Mouse (Mus musculus) limb, embryonic 13.5 days (tissue): Measurements from ENCODE around the gene Galnt16. TPM values are rescaled to one million over a fixed set of nuclear protein-coding genes. Genes with fewer than 3 reads are reported as not detected.
A peak's percentile ranks its signal among the peaks of the same experiment; 100 is the strongest.

Experiments used
- ATAC-seq: fragments of 200-750 bp; cut with Nextera tagmentation; 2 replicates; pipeline ENCODE4 v1.8.0; 2017; ENCODE audit warnings: low read depth, moderate number of reproducible peaks, moderate TSS enrichment; ENCODE audit not compliant: low FRiP score
- H3K27ac ChIP-seq: fragments of 300-500 bp; sonication (generic); 2 replicates; pipeline ENCODE4 v1.5.1; 2015; ENCODE audit warnings: inconsistent platforms, mild to moderate bottlenecking, moderate library complexity
- H3K27me3 ChIP-seq: fragments of 300-500 bp; sonication (generic); 2 replicates; pipeline ENCODE4 v1.6.1; 2015; ENCODE audit warnings: mild to moderate bottlenecking, inconsistent platforms
- H3K36me3 ChIP-seq: fragments of 300-500 bp; sonication (generic); 2 replicates; pipeline ENCODE4 v1.6.1; 2015; ENCODE audit warnings: inconsistent platforms, mild to moderate bottlenecking, moderate library complexity
- H3K4me1 ChIP-seq: fragments of 300-500 bp; sonication (generic); 2 replicates; pipeline ENCODE4 v1.6.1; 2015; ENCODE audit warnings: inconsistent platforms
- H3K4me2 ChIP-seq: fragments of 300-500 bp; sonication (generic); replicated peaks from 2 replicates; pipeline ENCODE4 v1.6.1; 2015; ENCODE audit warnings: inconsistent platforms, mild to moderate bottlenecking, moderate library complexity
- H3K4me3 ChIP-seq: fragments of 300-500 bp; sonication (generic); 2 replicates; pipeline ENCODE4 v1.5.1; 2015; ENCODE audit warnings: moderate library complexity, mild to moderate bottlenecking, inconsistent platforms
- H3K9ac ChIP-seq: fragments of 300-500 bp; sonication (generic); 2 replicates; pipeline ENCODE4 v1.6.1; 2015; ENCODE audit warnings: mild to moderate bottlenecking, inconsistent platforms
- H3K9me3 ChIP-seq: fragments of 300-500 bp; sonication (generic); 2 replicates; pipeline ENCODE4 v1.6.1; 2016; ENCODE audit warnings: inconsistent platforms
- WGBS: fragments of 180-500 bp; shearing (Covaris S2); methylation state at CpG from one replicate; pipeline ENCODE4 v1.1.7; 2015; 5-methylcytosine and 5-hydroxymethylcytosine counted together
- polyA plus RNA-seq: library from polyadenylated mRNA; unstranded; fragments of >200 nt; fragmentation: Nextera tagmentation; extraction: Ambion mirVana; gene quantifications from 2 replicates; pipeline ENCODE4 v1.2.1, GENCODE M21; 2015

Gene Galnt16
- polyA plus RNA-seq = 16.2 and 17.1 TPM in 2 replicates

DNA sequence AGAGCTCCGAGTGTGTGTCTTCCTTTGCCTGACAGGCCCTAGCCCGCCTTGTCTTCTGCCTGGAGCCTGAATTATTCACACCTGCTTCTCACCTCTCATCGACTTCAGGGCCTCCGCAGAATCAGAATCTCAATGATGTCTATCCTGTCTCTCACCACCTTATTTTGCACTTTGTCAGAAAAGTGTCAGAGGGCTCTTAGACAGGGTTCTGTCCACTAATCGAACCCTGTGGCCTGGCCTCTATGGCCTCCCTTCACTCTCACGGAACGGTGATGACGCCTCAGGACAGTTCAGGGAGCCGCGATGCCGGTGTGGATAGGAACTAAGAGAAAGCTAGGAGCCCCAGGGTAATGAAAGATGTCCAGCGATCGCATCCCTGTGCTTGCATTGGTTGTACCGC is at the start of gene Galnt16:
Gene Galnt16 (plus strand): TSS at position 301 of the 400 bp plus-strand sequence.
- Histone ChIP-seq H3K36me3 (no peaks in the 10 kb centered on the region), H3K27me3 (peaks cover 82% of the 10 kb centered on the region), H3K4me1 (peaks cover 16% of the 10 kb centered on the region), H3K9me3 (no peaks in the 10 kb centered on the region), H3K27ac (no peak within 1 kb of the TSS), H3K4me3 (peak within 1 kb of the TSS; percentile 69), H3K9ac (peak within 1 kb of the TSS; percentile 70), H3K4me2 (peak within 1 kb of the TSS; percentile 96)
- ATAC-seq = no peak
- 3% methylated on average over 14 of the region's 14 CpGs for WGBS

DNA sequence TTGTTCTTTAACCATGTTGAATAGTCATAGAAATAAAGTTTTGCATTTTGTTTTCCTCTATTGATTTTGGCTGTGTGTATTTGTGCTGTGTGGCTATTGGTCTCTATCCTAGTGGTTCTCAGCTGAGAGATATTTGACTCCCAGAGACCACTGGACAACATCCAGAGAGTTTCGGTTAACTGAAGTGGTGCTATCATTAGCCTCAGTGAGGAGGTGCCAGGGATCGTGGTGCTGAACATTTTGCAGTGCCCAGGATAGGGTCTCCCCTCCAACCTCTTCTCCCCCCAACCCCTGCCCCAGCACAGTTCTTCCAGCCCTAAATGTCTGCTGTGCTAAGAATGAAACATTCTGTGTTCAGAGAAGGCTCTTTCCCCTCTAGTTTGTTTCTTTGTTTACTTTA is 47.9 kb upstream of the Galnt16 start:
- H3K4me1 ChIP-seq = no peaks in the 10 kb centered on the region
- no peak overlapping the region for H3K9ac ChIP-seq
- WGBS = 78% methylated on average over 2 of the region's 2 CpGs
- H3K4me3 ChIP-seq = no peak overlapping the region
- H3K27ac ChIP-seq = no peak overlapping the region
- no peak overlapping the region for H3K4me2 ChIP-seq
- no peaks in the 10 kb centered on the region for H3K9me3 ChIP-seq
- H3K36me3 ChIP-seq = no peaks in the 10 kb centered on the region
- ATAC-seq = no peak
- H3K27me3 ChIP-seq = no peaks in the 10 kb centered on the region

GRCm38 (mm10) chr12:80471926-80472325 is 46.2 kb upstream of the Galnt16 start:
- H3K27me3 ChIP-seq = no peaks in the 10 kb centered on the region
- H3K27ac ChIP-seq = no peak overlapping the region
- WGBS = 70% methylated on average over 4 of the region's 4 CpGs
- H3K4me1 ChIP-seq = no peaks in the 10 kb centered on the region
- no peaks in the 10 kb centered on the region for H3K9me3 ChIP-seq
- H3K4me3 ChIP-seq = no peak overlapping the region
- no peak overlapping the region for H3K4me2 ChIP-seq
- no peak for ATAC-seq
- no peak overlapping the region for H3K9ac ChIP-seq
- H3K36me3 ChIP-seq = peaks cover 5% of the 10 kb centered on the region; the same call in 1 of the 2 replicates

DNA sequence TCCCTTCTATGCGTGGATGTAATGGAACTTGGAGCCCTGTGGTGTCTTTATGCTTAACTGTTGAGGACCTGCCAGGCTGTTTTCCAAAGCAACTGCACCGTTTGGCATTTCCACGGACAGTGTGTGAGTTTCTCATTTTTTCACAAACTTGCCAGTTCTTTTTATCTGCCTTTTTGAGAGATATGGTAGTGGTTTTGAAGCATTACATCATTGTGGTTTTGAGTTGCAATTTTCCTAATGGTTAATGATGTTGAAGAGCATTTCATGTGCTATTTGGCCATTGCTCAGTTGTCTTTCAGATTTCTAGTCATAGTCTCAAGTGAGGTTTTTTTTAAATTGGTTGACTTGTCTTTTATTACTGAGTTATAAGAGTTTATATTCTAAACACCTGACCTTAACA is 44.3 kb upstream of the Galnt16 start:
- H3K36me3 ChIP-seq = peaks cover 7% of the 10 kb centered on the region; the same call in 1 of the 2 replicates
- H3K9me3 ChIP-seq = no peaks in the 10 kb centered on the region
- H3K27me3 ChIP-seq = no peaks in the 10 kb centered on the region
- 88% methylated on average over 3 of the region's 3 CpGs for WGBS
- H3K27ac ChIP-seq = no peak overlapping the region
- no peak for ATAC-seq
- no peak overlapping the region for H3K4me2 ChIP-seq
- no peaks in the 10 kb centered on the region for H3K4me1 ChIP-seq
- H3K9ac ChIP-seq = no peak overlapping the region
- H3K4me3 ChIP-seq = no peak overlapping the region

DNA sequence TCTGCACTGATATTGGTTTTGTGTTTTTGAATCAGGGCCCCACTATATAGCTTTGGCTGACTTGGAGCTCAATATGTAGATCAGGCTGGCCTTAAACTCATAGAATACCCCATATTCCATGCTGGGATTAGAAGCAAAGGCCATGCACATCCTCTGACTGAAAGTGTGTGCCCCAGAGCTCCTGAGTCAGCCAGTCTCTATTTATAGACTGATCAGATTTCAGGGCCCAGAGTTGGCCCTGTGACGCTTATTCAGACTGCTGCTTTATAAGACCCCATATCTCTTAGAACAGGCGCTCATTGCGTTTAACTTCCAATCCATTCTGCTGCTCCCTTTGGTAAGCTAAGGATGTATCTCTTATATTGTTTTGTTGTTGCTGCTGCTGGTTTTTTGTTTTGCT is 38.1 kb upstream of the Galnt16 start:
- Histone ChIP-seq H3K4me2 (no peak overlapping the region), H3K27ac (no peak overlapping the region), H3K4me1 (no peaks in the 10 kb centered on the region), H3K27me3 (no peaks in the 10 kb centered on the region), H3K9ac (no peak overlapping the region), H3K36me3 (peaks cover 46% of the 10 kb centered on the region), H3K4me3 (no peak overlapping the region), H3K9me3 (no peaks in the 10 kb centered on the region)
- ATAC-seq = no peak
- 60% methylated on average over 3 of the region's 3 CpGs for WGBS

- no peak overlapping the region for H3K4me3 ChIP-seq
- peaks cover 56% of the 10 kb centered on the region for H3K36me3 ChIP-seq
- 78% methylated on average over 3 of the region's 3 CpGs for WGBS
- ATAC-seq = no peak
- H3K4me1 ChIP-seq = no peaks in the 10 kb centered on the region
- no peaks in the 10 kb centered on the region for H3K27me3 ChIP-seq
- H3K9me3 ChIP-seq = no peaks in the 10 kb centered on the region
- no peak overlapping the region for H3K27ac ChIP-seq
- no peak overlapping the region for H3K9ac ChIP-seq
- H3K4me2 ChIP-seq = no peak overlapping the region
These were observed 34.7 kb upstream of the Galnt16 start for GRCm38 (mm10) chr12:80483397-80483796.

DNA sequence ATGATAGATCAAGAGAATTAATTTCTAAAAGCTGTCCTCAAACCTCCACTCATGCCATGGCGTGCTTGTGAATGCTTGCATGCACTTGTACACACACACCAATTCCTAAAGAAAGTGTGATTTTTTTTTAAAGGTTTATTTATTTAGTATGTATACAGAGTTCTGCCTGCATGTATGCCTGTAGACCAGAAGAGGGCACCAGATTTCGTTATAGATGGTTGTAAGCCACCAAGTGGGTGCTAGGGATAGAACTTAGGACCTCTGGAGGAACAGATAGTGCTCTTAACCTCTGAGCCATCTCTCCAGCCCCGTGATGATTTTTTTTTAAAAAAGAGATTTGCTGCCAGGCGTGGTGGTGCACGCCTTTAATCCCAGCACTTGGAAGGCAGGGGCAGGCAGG is 24.8 kb upstream of the Galnt16 start:
- no peak for ATAC-seq
- Histone ChIP-seq H3K27me3 (no peaks in the 10 kb centered on the region), H3K4me3 (no peak overlapping the region), H3K27ac (no peak overlapping the region), H3K9me3 (no peaks in the 10 kb centered on the region), H3K4me2 (no peak overlapping the region), H3K4me1 (no peaks in the 10 kb centered on the region), H3K36me3 (peaks cover 63% of the 10 kb centered on the region), H3K9ac (no peak overlapping the region)
- 91% methylated on average over 5 of the region's 5 CpGs for WGBS

GRCm38 (mm10) chr12:80495691-80496090 is 22.4 kb upstream of the Galnt16 start:
- Histone ChIP-seq H3K9ac (no peak overlapping the region), H3K27ac (no peak overlapping the region), H3K27me3 (no peaks in the 10 kb centered on the region), H3K9me3 (no peaks in the 10 kb centered on the region), H3K4me1 (no peaks in the 10 kb centered on the region), H3K4me2 (no peak overlapping the region), H3K4me3 (no peak overlapping the region), H3K36me3 (peaks cover 41% of the 10 kb centered on the region)
- ATAC-seq = no peak
- WGBS = 76% methylated on average over 1 of the region's 1 CpGs

GRCm38 (mm10) chr12:80498356-80498755 is 19.7 kb upstream of the Galnt16 start:
- Histone ChIP-seq H3K4me2 (no peak overlapping the region), H3K4me3 (no peak overlapping the region), H3K27me3 (no peaks in the 10 kb centered on the region), H3K4me1 (no peaks in the 10 kb centered on the region), H3K36me3 (peaks cover 17% of the 10 kb centered on the region), H3K9ac (no peak overlapping the region), H3K9me3 (no peaks in the 10 kb centered on the region), H3K27ac (no peak overlapping the region)
- ATAC-seq = no peak
- WGBS = 58% methylated on average over 4 of the region's 4 CpGs

DNA sequence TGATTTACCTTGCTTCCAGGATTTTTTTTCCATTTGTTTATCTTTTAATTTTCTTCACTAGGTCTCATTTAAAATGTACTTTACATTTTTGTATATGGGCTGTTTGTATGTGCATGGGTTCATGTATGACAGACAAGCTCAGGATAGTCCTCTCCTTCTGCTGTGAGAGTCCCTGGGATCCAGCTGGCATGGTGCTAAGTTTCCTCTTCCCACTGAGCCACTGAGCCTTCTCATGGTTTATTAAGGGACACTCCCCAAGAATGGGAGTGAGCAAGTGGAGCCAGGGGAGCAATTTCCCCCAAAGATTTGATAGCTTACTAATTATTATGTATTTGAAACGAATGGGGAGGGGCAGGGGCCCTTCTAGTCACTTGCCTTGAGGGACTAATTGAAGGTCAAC is 17.6 kb upstream of the Galnt16 start:
- Histone ChIP-seq H3K27me3 (no peaks in the 10 kb centered on the region), H3K4me3 (no peak overlapping the region)
- ATAC-seq = no peak

DNA sequence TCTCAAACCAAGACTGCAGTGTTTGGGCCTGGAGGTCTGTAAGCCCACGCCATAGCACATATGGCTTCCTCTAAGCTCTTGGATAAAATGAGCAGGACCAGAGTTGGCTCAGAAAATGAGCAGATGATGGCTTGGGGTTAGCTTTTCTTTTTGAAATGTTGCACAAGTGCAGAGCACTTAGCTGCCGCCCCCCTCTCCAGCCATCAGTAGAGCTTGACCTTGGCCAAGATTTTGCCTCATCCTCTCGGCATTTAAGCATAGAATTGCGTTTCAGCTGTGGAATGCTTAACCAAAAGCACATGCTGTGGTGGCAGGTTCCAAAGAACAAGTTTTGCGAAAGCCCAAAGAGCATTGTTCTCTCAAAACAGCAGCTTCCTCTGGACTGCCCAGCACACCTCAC is 13.4 kb upstream of the Galnt16 start:
- no peak overlapping the region for H3K9ac ChIP-seq
- no peak overlapping the region for H3K4me3 ChIP-seq
- H3K4me2 ChIP-seq = no peak overlapping the region
- no peaks in the 10 kb centered on the region for H3K27me3 ChIP-seq
- peak; percentile 40; the same call in 1 of the 2 replicates for ATAC-seq
- WGBS = 47% methylated on average over 5 of the region's 5 CpGs
- H3K4me1 ChIP-seq = peaks cover 14% of the 10 kb centered on the region
- peak overlapping the region; percentile 22; the same call in 1 of the 2 replicates for H3K27ac ChIP-seq
- H3K9me3 ChIP-seq = no peaks in the 10 kb centered on the region
- no peaks in the 10 kb centered on the region; the same call in 1 of the 2 replicates for H3K36me3 ChIP-seq

More for the DNA sequence above, 17.6 kb upstream of the Galnt16 start:
- WGBS = 51% methylated on average over 1 of the region's 1 CpGs
- Histone ChIP-seq H3K9ac (no peak overlapping the region), H3K4me2 (no peak overlapping the region), H3K27ac (no peak overlapping the region), H3K4me1 (no peaks in the 10 kb centered on the region), H3K36me3 (peaks cover 11% of the 10 kb centered on the region), H3K9me3 (no peaks in the 10 kb centered on the region)

- H3K36me3 ChIP-seq = no peaks in the 10 kb centered on the region
- no peak overlapping the region for H3K4me2 ChIP-seq
- WGBS = 27% methylated on average over 14 of the region's 14 CpGs
- no peaks in the 10 kb centered on the region for H3K27me3 ChIP-seq
- H3K9ac ChIP-seq = no peak overlapping the region
- no peak overlapping the region for H3K4me3 ChIP-seq
- H3K27ac ChIP-seq = no peak overlapping the region
- H3K4me1 ChIP-seq = peaks cover 14% of the 10 kb centered on the region
- no peak; the same call in 1 of the 2 replicates for ATAC-seq
- no peaks in the 10 kb centered on the region for H3K9me3 ChIP-seq
These were observed 10.9 kb upstream of the Galnt16 start for GRCm38 (mm10) chr12:80507041-80507745.

- Histone ChIP-seq H3K4me2 (peak overlapping the region; percentile 96), H3K36me3 (no peaks in the 10 kb centered on the region), H3K27ac (no peak overlapping the region), H3K4me1 (peaks cover 16% of the 10 kb centered on the region), H3K4me3 (peak overlapping the region; percentile 69), H3K9me3 (no peaks in the 10 kb centered on the region), H3K9ac (peak overlapping the region; percentile 70), H3K27me3 (peaks cover 84% of the 10 kb centered on the region)
- peak; percentile 20; the same call in 1 of the 2 replicates for ATAC-seq
- WGBS = under 1% methylated on average over 25 of the region's 25 CpGs
These were observed 298 bp downstream of the Galnt16 start for GRCm38 (mm10) chr12:80518393-80518756.
